Mouse (Mus musculus): ENCODE results near the gene Coro2b. TPM values are rescaled to one million over a fixed set of nuclear protein-coding genes. Genes with fewer than 3 reads are reported as not detected.

The Coro2b gene
- total and polyA plus RNA-seq, 2 experiments from 2014 or later = 31.6 to 53.2 TPM

- H3K9me3 ChIP-seq (ENCODE audit: low read length) = no peaks in the 10 kb centered on the region
- no peak overlapping the region for H3K9ac ChIP-seq
- peak; percentile 68 for TF ChIP-seq CTCF (IDR thresholded peaks at IDR 0.05; ENCODE audit: low read depth)
- WGBS = 44% methylated on average over 11 of the region's 11 CpGs
- DNase-seq = no peak
- no peak for ATAC-seq
- H3K4me1 ChIP-seq (ENCODE audit: insufficient read depth) = peaks cover 15% of the 10 kb centered on the region
- no peak overlapping the region for H3K4me3 ChIP-seq (ENCODE audit: low read depth, low read length)
- H3K36me3 ChIP-seq (ENCODE audit: insufficient read depth) = no peaks in the 10 kb centered on the region
- H3K27ac ChIP-seq (ENCODE audit: low read depth, low read length) = no peak overlapping the region
- no peak overlapping the region for H3K4me2 ChIP-seq (ENCODE audit: low read depth)
- H3K27me3 ChIP-seq (ENCODE audit: insufficient read depth, low read length) = no peaks in the 10 kb centered on the region
Observed at GRCm38 (mm10) chr9:62550661-62551093, 13.8 kb upstream of the Coro2b start.

GRCm38 (mm10) chr9:62549809-62550208, 13.0 kb upstream of the Coro2b start:
- H3K27me3 ChIP-seq (ENCODE audit: insufficient read depth, low read length) = no peaks in the 10 kb centered on the region
- WGBS = 2% methylated on average over 8 of the region's 8 CpGs
- peak; percentile 59 for ATAC-seq
- no peaks in the 10 kb centered on the region for H3K36me3 ChIP-seq (ENCODE audit: insufficient read depth)
- H3K9ac ChIP-seq = no peak overlapping the region
- H3K27ac ChIP-seq (ENCODE audit: low read depth, low read length) = no peak overlapping the region
- peaks cover 14% of the 10 kb centered on the region for H3K4me1 ChIP-seq (ENCODE audit: insufficient read depth)
- no peak overlapping the region for H3K4me3 ChIP-seq (ENCODE audit: low read depth, low read length)
- peak; percentile 99 for TF ChIP-seq CTCF (IDR thresholded peaks at IDR 0.05; ENCODE audit: low read depth)
- no peaks in the 10 kb centered on the region for H3K9me3 ChIP-seq (ENCODE audit: low read length)
- no peak overlapping the region for H3K4me2 ChIP-seq (ENCODE audit: low read depth)
- peak; percentile 96 for DNase-seq

- ATAC-seq = peak; percentile 36
- H3K4me1 ChIP-seq (ENCODE audit: insufficient read depth) = peaks cover 15% of the 10 kb centered on the region
- no peak overlapping the region for H3K4me2 ChIP-seq (ENCODE audit: low read depth)
- no peak for DNase-seq
- no peaks in the 10 kb centered on the region for H3K27me3 ChIP-seq (ENCODE audit: insufficient read depth, low read length)
- H3K9ac ChIP-seq = no peak overlapping the region
- TF ChIP-seq CTCF (IDR thresholded peaks at IDR 0.05; ENCODE audit: low read depth) = no peak
- H3K9me3 ChIP-seq (ENCODE audit: low read length) = no peaks in the 10 kb centered on the region
- H3K27ac ChIP-seq (ENCODE audit: low read depth, low read length) = no peak overlapping the region
- no peaks in the 10 kb centered on the region for H3K36me3 ChIP-seq (ENCODE audit: insufficient read depth)
- H3K4me3 ChIP-seq (ENCODE audit: low read depth, low read length) = no peak overlapping the region
- WGBS = 19% methylated on average over 3 of the region's 3 CpGs
Observed at GRCm38 (mm10) chr9:62547476-62547875, 10.6 kb upstream of the Coro2b start.

- Histone ChIP-seq H3K9ac (peak overlapping the region; percentile 25; the same call in 1 of the 2 replicates), H3K27me3 (ENCODE audit: insufficient read depth, low read length) (no peaks in the 10 kb centered on the region), H3K4me2 (ENCODE audit: low read depth) (no peak overlapping the region), H3K36me3 (ENCODE audit: insufficient read depth) (no peaks in the 10 kb centered on the region), H3K4me1 (ENCODE audit: insufficient read depth) (peaks cover 33% of the 10 kb centered on the region), H3K4me3 (ENCODE audit: low read depth, low read length) (no peak overlapping the region), H3K27ac (ENCODE audit: low read depth, low read length) (peak overlapping the region; percentile 57), H3K9me3 (ENCODE audit: low read length) (no peaks in the 10 kb centered on the region)
- no peak for ATAC-seq
- no peak for TF ChIP-seq CTCF (IDR thresholded peaks at IDR 0.05; ENCODE audit: low read depth)
- DNase-seq = no peak
- WGBS = 41% methylated on average over 10 of the region's 10 CpGs
Observed at GRCm38 (mm10) chr9:62544856-62545255, 8.0 kb upstream of the Coro2b start.

GRCm38 (mm10) chr9:62543878-62544277, 7.0 kb upstream of the Coro2b start:
- Histone ChIP-seq H3K4me1 (ENCODE audit: insufficient read depth) (peaks cover 33% of the 10 kb centered on the region), H3K9me3 (ENCODE audit: low read length) (no peaks in the 10 kb centered on the region), H3K4me2 (ENCODE audit: low read depth) (no peak overlapping the region), H3K27ac (ENCODE audit: low read depth, low read length) (no peak overlapping the region), H3K4me3 (ENCODE audit: low read depth, low read length) (no peak overlapping the region), H3K36me3 (ENCODE audit: insufficient read depth) (no peaks in the 10 kb centered on the region), H3K27me3 (ENCODE audit: insufficient read depth, low read length) (no peaks in the 10 kb centered on the region), H3K9ac (no peak overlapping the region)
- no peak for TF ChIP-seq CTCF (IDR thresholded peaks at IDR 0.05; ENCODE audit: low read depth)
- WGBS = 95% methylated on average over 4 of the region's 4 CpGs
- DNase-seq (no peak), ATAC-seq (no peak)

- WGBS = 56% methylated on average over 10 of the region's 10 CpGs
- Histone ChIP-seq H3K36me3 (ENCODE audit: insufficient read depth) (no peaks in the 10 kb centered on the region), H3K27ac (ENCODE audit: low read depth, low read length) (peak overlapping the region; percentile 94), H3K4me1 (ENCODE audit: insufficient read depth) (peaks cover 41% of the 10 kb centered on the region), H3K9ac (peak overlapping the region; percentile 25), H3K4me2 (ENCODE audit: low read depth) (no peak overlapping the region), H3K9me3 (ENCODE audit: low read length) (no peaks in the 10 kb centered on the region), H3K4me3 (ENCODE audit: low read depth, low read length) (no peak overlapping the region), H3K27me3 (ENCODE audit: insufficient read depth, low read length) (no peaks in the 10 kb centered on the region)
- ATAC-seq (no peak), DNase-seq (no peak)
- no peak for TF ChIP-seq CTCF (IDR thresholded peaks at IDR 0.05; ENCODE audit: low read depth)
Observed at GRCm38 (mm10) chr9:62541606-62542005, 4.8 kb upstream of the Coro2b start.

- no peak overlapping the region for H3K4me2 ChIP-seq (ENCODE audit: low read depth)
- no peaks in the 10 kb centered on the region for H3K27me3 ChIP-seq (ENCODE audit: insufficient read depth, low read length)
- peak overlapping the region; percentile 94 for H3K27ac ChIP-seq (ENCODE audit: low read depth, low read length)
- no peaks in the 10 kb centered on the region for H3K36me3 ChIP-seq (ENCODE audit: insufficient read depth)
- peaks cover 41% of the 10 kb centered on the region for H3K4me1 ChIP-seq (ENCODE audit: insufficient read depth)
- peak overlapping the region; percentile 25 for H3K9ac ChIP-seq
- no peak overlapping the region for H3K4me3 ChIP-seq (ENCODE audit: low read depth, low read length)
- DNase-seq = peak; percentile 76
- ATAC-seq = peak; percentile 55
- no peaks in the 10 kb centered on the region for H3K9me3 ChIP-seq (ENCODE audit: low read length)
- 14% methylated on average over 8 of the region's 8 CpGs for WGBS
- no peak for TF ChIP-seq CTCF (IDR thresholded peaks at IDR 0.05; ENCODE audit: low read depth)
Observed at GRCm38 (mm10) chr9:62541182-62541581, 4.3 kb upstream of the Coro2b start.

Data from forebrain, postnatal 0 days (tissue).